Mouse (Mus musculus): ENCODE data around the gene Ccnt1.
"Not testable (repeated sequence)": the region's sequence is repeated elsewhere in the genome, so short reads cannot be mapped to it uniquely, and the experiment has no call there.

The Ccnt1 gene

GRCm38 (mm10) chr15:98546843-98547242 is 23.9 kb downstream of the Ccnt1 start:
- no peak for DNase-seq (ENCODE audit: low read depth, low spot score)

- no peak for DNase-seq (ENCODE audit: low read depth, low spot score)
These were observed 25.6 kb downstream of the Ccnt1 start for GRCm38 (mm10) chr15:98545151-98545550.

GRCm38 (mm10) chr15:98543341-98543740 is 27.4 kb downstream of the Ccnt1 start:
- no peak for DNase-seq (ENCODE audit: low read depth, low spot score)

GRCm38 (mm10) chr15:98541064-98541463 is 29.7 kb downstream of the Ccnt1 start:
- no peak for DNase-seq (ENCODE audit: low read depth, low spot score)

GRCm38 (mm10) chr15:98537923-98538322 is 32.8 kb downstream of the Ccnt1 start:
- no peak for DNase-seq (ENCODE audit: low read depth, low spot score)

GRCm38 (mm10) chr15:98536828-98537510 is 33.8 kb downstream of the Ccnt1 start:
- DNase-seq (ENCODE audit: low read depth, low spot score) = no peak

GRCm38 (mm10) chr15:98535921-98536320 is 34.8 kb downstream of the Ccnt1 start:
- DNase-seq (ENCODE audit: low read depth, low spot score) = no peak

- peak; percentile 98 for DNase-seq (ENCODE audit: low read depth, low spot score)
These were observed 36.7 kb downstream of the Ccnt1 start, which contains the start of gene Kansl2 for GRCm38 (mm10) chr15:98533881-98534627. Gene Kansl2, minus strand, starts transcription at chr15:98534264.

- no peak for DNase-seq (ENCODE audit: low read depth, low spot score)
These were observed 37.6 kb downstream of the Ccnt1 start for GRCm38 (mm10) chr15:98533035-98533531.

- DNase-seq (ENCODE audit: low read depth, low spot score) = no peak
These were observed 38.4 kb downstream of the Ccnt1 start for GRCm38 (mm10) chr15:98532281-98532680.

- DNase-seq (ENCODE audit: low read depth, low spot score) = no peak
These were observed 42.6 kb downstream of the Ccnt1 start for GRCm38 (mm10) chr15:98528066-98528563.

GRCm38 (mm10) chr15:98527056-98527771 is 43.5 kb downstream of the Ccnt1 start:
- no peak for DNase-seq (ENCODE audit: low read depth, low spot score)

- no peak for DNase-seq (ENCODE audit: low read depth, low spot score)
These were observed 44.7 kb downstream of the Ccnt1 start for GRCm38 (mm10) chr15:98526057-98526456.

- no peak for DNase-seq (ENCODE audit: low read depth, low spot score)
These were observed 49.5 kb downstream of the Ccnt1 start for GRCm38 (mm10) chr15:98521245-98521644.

- DNase-seq (ENCODE audit: low read depth, low spot score) = no peak
These were observed 53.1 kb downstream of the Ccnt1 start for GRCm38 (mm10) chr15:98517380-98518355.

GRCm38 (mm10) chr15:98514845-98515244 is 55.9 kb downstream of the Ccnt1 start:
- DNase-seq (ENCODE audit: low read depth, low spot score) = not testable (repeated sequence)

GRCm38 (mm10) chr15:98514146-98514545 is 56.6 kb downstream of the Ccnt1 start:
- DNase-seq (ENCODE audit: low read depth, low spot score) = no peak

- DNase-seq (ENCODE audit: low read depth, low spot score) = not testable (repeated sequence)
These were observed 57.0 kb downstream of the Ccnt1 start for GRCm38 (mm10) chr15:98513676-98514075.

- no peak for DNase-seq (ENCODE audit: low read depth, low spot score)
These were observed 57.9 kb downstream of the Ccnt1 start for GRCm38 (mm10) chr15:98512799-98513321.

GRCm38 (mm10) chr15:98512232-98512631 is 58.5 kb downstream of the Ccnt1 start:
- DNase-seq (ENCODE audit: low read depth, low spot score) = no peak

Measured in brain, embryonic 18.5 days (tissue).